Mouse (Mus musculus): ENCODE measurements around the gene Neurog1. TPM values are rescaled to one million over a fixed set of nuclear protein-coding genes. Genes with fewer than 3 reads are reported as not detected.

Neurog1 gene
- total RNA-seq, 2 experiments from 2014 or later, result not detected

DNA sequence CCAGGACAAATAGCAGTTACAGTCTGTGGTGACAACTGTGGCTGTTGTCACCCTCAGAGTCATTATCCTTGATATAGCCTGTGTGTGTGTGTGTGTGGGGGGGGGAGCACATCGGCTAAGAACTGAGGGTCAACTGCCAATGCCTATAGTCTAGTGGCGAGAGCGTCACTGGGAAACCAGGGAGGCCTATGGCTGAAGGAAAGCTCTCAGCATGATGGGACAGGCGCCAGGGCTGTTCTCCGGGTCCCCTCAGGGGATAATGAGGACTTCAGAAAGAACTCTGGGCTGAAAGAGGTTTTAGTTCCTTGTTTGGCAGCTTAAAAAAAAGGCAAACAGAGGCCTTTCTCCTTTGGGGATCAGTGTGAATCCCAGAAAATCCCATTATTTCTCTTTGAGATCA, 37.3 kb downstream of the Neurog1 start:
- no peak for DNase-seq

DNA sequence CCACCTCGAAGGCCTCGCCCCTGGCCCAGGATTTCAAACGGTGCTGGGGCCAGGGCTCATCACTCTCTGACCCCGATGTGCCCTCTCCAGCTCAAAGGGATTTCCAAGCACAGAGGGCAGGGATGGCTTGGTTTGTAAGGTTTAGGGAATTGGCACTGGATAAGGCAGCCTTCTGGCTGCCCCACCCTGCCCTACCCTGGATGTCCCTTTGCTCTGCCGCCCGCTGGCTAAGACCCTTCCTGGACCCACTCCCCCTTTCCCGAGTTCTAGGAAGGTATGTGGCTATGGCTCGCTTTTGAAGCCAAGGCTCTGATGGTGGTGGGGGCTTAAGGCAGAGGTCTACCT, 42.9 kb downstream of the Neurog1 start:
- DNase-seq, result no peak

DNA sequence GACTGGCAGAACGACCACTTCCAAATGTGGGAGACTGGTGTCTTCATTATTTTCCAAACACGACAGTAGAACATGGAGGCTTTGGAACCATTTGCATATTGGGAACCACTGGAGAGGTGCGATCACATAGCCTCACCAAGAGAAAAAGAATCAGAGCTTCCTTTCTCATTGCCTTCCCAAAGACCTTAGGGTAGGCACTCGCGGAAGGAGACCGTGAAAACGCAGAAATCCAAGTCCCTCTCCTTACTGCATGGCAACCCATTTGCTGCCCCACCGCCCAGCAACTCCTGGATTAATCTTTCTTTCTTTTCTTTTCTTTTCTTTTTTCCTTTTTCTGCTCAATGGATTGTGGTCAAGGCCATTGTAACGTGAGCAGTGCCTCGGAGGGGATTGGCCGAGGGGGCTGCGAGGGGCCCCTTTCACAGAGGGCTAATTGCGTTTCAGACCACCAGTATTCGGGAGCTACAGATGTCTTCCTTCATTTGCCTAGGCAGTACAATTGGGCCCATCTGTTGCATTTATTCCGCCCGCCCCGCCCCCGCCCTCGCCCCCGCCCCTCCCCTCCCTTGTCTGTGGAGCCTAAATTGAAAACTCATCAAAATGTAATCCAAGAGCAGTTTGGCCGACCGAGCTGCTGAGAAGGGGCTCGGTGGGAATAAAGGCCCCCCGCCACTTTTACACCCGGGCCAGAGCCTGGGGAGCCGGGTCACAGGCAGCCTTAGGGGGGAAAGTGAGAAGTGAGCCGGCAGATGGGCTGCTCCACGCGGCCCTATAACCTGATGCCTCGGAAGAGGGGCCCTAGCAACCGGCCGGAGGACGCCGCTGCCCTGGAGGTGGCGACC, 43.5 kb downstream of the Neurog1 start:
- DNase-seq, result no peak

Other genes with a start within 250 kb of the Neurog1 start
- 10 to 100 TPM; 84.6 to 91.3 TPM for gene H2afy, start 115.8 kb downstream of the Neurog1 start, total RNA-seq (2021)
- under 1 TPM; 0.65 to 0.69 TPM for gene Tifab, start 73.3 kb downstream of the Neurog1 start, total RNA-seq (2021)
- under 1 TPM; 0.20 to 0.24 TPM for gene Cxcl14, start 44.4 kb upstream of the Neurog1 start, total RNA-seq (2021)
- not detected for gene Gm3045, start 174.4 kb upstream of the Neurog1 start, total RNA-seq (2021)
- under 1 TPM in 1 of 2 experiments, not detected in 1; 0.07 TPM for gene Slc25a48, start 186.2 kb upstream of the Neurog1 start, total RNA-seq (2021)
- not detected for gene Il9, start 230.1 kb upstream of the Neurog1 start, total RNA-seq (2021)

Measured in heart, postnatal 4 days (tissue).